ENCODE assay signal across 22 mouse cellular contexts in the genomic region with DNA sequence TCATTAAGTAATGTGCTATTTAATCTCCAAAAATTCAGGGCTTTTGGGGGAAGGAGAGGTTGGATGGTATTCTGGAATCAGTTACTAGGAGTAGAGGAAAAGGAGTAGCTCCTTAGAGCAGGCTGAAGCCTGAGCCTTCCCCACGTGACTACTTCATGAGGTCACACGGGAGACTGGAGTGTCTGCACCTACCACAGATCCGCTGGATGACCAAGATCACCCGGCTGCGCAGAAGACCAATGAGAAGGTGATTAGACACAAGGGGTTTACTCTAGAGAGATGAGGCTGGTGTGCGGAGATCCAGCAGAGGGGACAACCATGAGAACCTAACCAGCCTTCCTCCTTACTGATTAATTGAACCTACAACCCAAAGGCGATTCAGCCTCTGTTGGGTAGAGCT. TPM values are rescaled to one million over a fixed set of nuclear protein-coding genes. Genes with fewer than 3 reads are reported as not detected.
DNase-seq lines count a peak whose midpoint lies in the region; ATAC-seq and TF ChIP-seq lines count a peak whose summit lies in the region.
"Had no signal": no experiment of that assay in that cellular context is flagged by ENCODE, and none has a peak within 500 bp of the region (broad histone marks: within the 10 kb centered on the region; RNA-seq: fewer than 3 reads in every experiment).

No protein-coding gene starts in this region.

- H3K27me3 ChIP-seq in midbrain, embryonic 16.5 days (ENCODE audit: control insufficient read depth, insufficient read depth, low read depth, low read length), result no peaks in the 10 kb centered on the region
- H3K27me3 ChIP-seq: embryonic facial prominence, embryonic 13.5 days; embryonic facial prominence, embryonic 15.5 days; forebrain, embryonic 12.5 days had no signal

- in situ Hi-C loops in ES-E14 (cut with MboI; ENCODE audit: low sequenced_read_pairs in 2 of 2, unreplicated experiment in 2 of 2), result loop anchor here in 1 of 2 experiments (10.0 kb wide), 1 partner anchor 219 kb away; a partner anchor contains a TSS

- ATAC-seq in midbrain, embryonic 16.5 days, result no peak
- ATAC-seq: forebrain, embryonic 14.5 days; forebrain, embryonic 16.5 days had no signal

- peak; percentile 59 for DNase-seq in ES-CJ7 (ENCODE audit: low read depth, low spot score)
- DNase-seq in ES-E14 (ENCODE audit: low read depth, low spot score), result no peak
- peak; percentile 73 for DNase-seq in ZHBTc4 (ENCODE audit: low read depth, low spot score)
- DNase-seq in gastrocnemius, postnatal 36 days, result no peak
- DNase-seq: adrenal gland, adult 2 months; adrenal gland, postnatal 10 days; adrenal gland, postnatal 25 days; cerebellum, adult 11 months; cerebellum, adult 18-20 months; cerebellum, adult 8-10 months; cerebellum, adult 9-11 months; cerebellum, postnatal 14 days; cerebellum, postnatal 36 days; embryo, embryonic 11 days had no signal

- no peaks in the 10 kb centered on the region for H3K36me3 ChIP-seq in ES-E14 (ENCODE audit: control insufficient read depth, insufficient read depth, low read length, poor library complexity, severe bottlenecking)
- H3K36me3 ChIP-seq in midbrain, embryonic 16.5 days (ENCODE audit: control insufficient read depth, insufficient read depth, low read length), result no peaks in the 10 kb centered on the region
- H3K36me3 ChIP-seq: embryonic facial prominence, embryonic 13.5 days; embryonic facial prominence, embryonic 15.5 days; forebrain, embryonic 10.5 days; forebrain, embryonic 12.5 days had no signal

- 0 out of 4 replicates have a peak overlapping the region, but pooled peaks have one; percentile 10 to 14 for H3K4me3 ChIP-seq in ES-E14 (ENCODE audit: insufficient read depth in 1 of 2, low read depth in 1 of 2, low read length in 2 of 2, poor library complexity in 1 of 2, severe bottlenecking in 1 of 2)
- no peak overlapping the region for H3K4me3 ChIP-seq in midbrain, embryonic 16.5 days (ENCODE audit: low read depth, low read length)
- H3K4me3 ChIP-seq: embryonic facial prominence, embryonic 13.5 days; embryonic facial prominence, embryonic 15.5 days; erythroblast, embryonic 14.5 days; forebrain, embryonic 10.5 days; forebrain, embryonic 12.5 days had no signal

- H3K9me3 ChIP-seq in ES-E14 (ENCODE audit: control insufficient read depth, insufficient read depth, low read depth, low read length), result no peaks in the 10 kb centered on the region
- H3K9me3 ChIP-seq in midbrain, embryonic 16.5 days (replicated peaks; ENCODE audit: control insufficient read depth, low read length, poor library complexity, severe bottlenecking), result no peaks in the 10 kb centered on the region
- H3K9me3 ChIP-seq: embryonic facial prominence, embryonic 13.5 days; embryonic facial prominence, embryonic 15.5 days; forebrain, embryonic 10.5 days; forebrain, embryonic 12.5 days had no signal

- peaks cover 0 to 15% of the 10 kb centered on the region in 2 experiments; a peak in 1 of 4 replicates for H3K4me1 ChIP-seq in ES-E14 (ENCODE audit: control insufficient read depth in 2 of 2, insufficient read depth in 2 of 2, low read length in 2 of 2, poor library complexity in 1 of 2)
- no peaks in the 10 kb centered on the region; the same call in 1 of the 2 replicates for H3K4me1 ChIP-seq in midbrain, embryonic 16.5 days (ENCODE audit: control insufficient read depth, insufficient read depth, low read length)
- H3K4me1 ChIP-seq: embryonic facial prominence, embryonic 15.5 days; forebrain, embryonic 12.5 days had no signal

- H3K4me2 ChIP-seq in midbrain, embryonic 16.5 days (ENCODE audit: low read length), result no peak overlapping the region
- H3K4me2 ChIP-seq: embryonic facial prominence, embryonic 13.5 days; embryonic facial prominence, embryonic 15.5 days; forebrain, embryonic 12.5 days had no signal

- intact Hi-C loops in gastrocnemius, postnatal 36 days (cut with DNase I), result loop anchor here (10.0 kb wide), 1 partner anchor 169 kb away; no protein-coding TSS in a partner anchor

- no peak overlapping the region; the same call in 1 of the 2 replicates for H3K9ac ChIP-seq in ES-E14 (ENCODE audit: insufficient read depth, low read depth, low read length, poor library complexity, severe bottlenecking)
- no peak overlapping the region for H3K9ac ChIP-seq in midbrain, embryonic 16.5 days (ENCODE audit: low read depth, low read length)
- H3K9ac ChIP-seq: embryonic facial prominence, embryonic 13.5 days; embryonic facial prominence, embryonic 15.5 days; forebrain, embryonic 12.5 days had no signal

- 86% methylated on average over 7 of the region's 7 CpGs for WGBS in midbrain, embryonic 16.5 days

- no peak overlapping the region for H3K27ac ChIP-seq in ES-E14 (ENCODE audit: insufficient read depth, low read depth, low read length, poor library complexity, severe bottlenecking)
- no peak overlapping the region for H3K27ac ChIP-seq in midbrain, embryonic 16.5 days (ENCODE audit: low read length)
- H3K27ac ChIP-seq: embryonic facial prominence, embryonic 13.5 days; embryonic facial prominence, embryonic 15.5 days; forebrain, embryonic 10.5 days; forebrain, embryonic 12.5 days had no signal

TF ChIP-seq in ES-E14, 5 proteins besides CTCF, POLR2A, EP300 and RAD21:
- TF ChIP-seq ZC3H11A (IDR thresholded peaks at IDR 0.05; ENCODE audit: borderline replicate concordance, low read depth, low read length) (no peak), ZNF384 (IDR thresholded peaks at IDR 0.05; ENCODE audit: low read depth, low read length) (no peak), CHD2 (IDR thresholded peaks at IDR 0.05; ENCODE audit: low read depth, low read length) (no peak), MAFK (IDR thresholded peaks at IDR 0.05; ENCODE audit: insufficient read depth, low read depth, low read length) (no peak), HCFC1 (IDR thresholded peaks at IDR 0.05; ENCODE audit: borderline replicate concordance, insufficient read depth, low read length) (no peak)

RNA-seq across cellular contexts. Expression of a gene that starts 4.5 kb away (rescaled TPM):
- 11.4 and 14.4 TPM in 2 replicates for total RNA-seq in ES-E14 (2012; rRNA removed)
- 1 to 10 TPM; 6.6 to 8.7 TPM for total RNA-seq in gastrocnemius, postnatal 36 days (2021)
- 10.8 and 12.3 TPM in 2 replicates for polyA plus RNA-seq in midbrain, embryonic 16.5 days (2015; fragmentation: Nextera tagmentation; extraction: Ambion mirVana)

Comparison
In these comparisons a context has a peak if more than half of its experiments do, and no peak if none do; other contexts are left out.
1. DNase-seq: peak in ES-CJ7 (single experiment) and ZHBTc4 (single experiment); none in ES-E14 (single experiment) and gastrocnemius, postnatal 36 days (0 of 2).